Mouse (Mus musculus) kidney, embryonic 14.5 days (tissue): ENCODE results near the gene Atp11a. TPM values are rescaled to one million over a fixed set of nuclear protein-coding genes. Genes with fewer than 3 reads are reported as not detected.
A peak's percentile ranks its signal among the peaks of the same experiment; 100 is the strongest.

Experiments used
- ATAC-seq: fragments of 200-750 bp; cut with Nextera tagmentation; 2 replicates; pipeline ENCODE4 v1.8.0; 2017; ENCODE audit warnings: moderate number of reproducible peaks, mild to moderate bottlenecking, moderate TSS enrichment, moderate library complexity; ENCODE audit not compliant: low FRiP score, low TSS enrichment
- H3K27ac ChIP-seq: fragments of 300-500 bp; sonication (generic); 2 replicates; pipeline ENCODE4 v1.5.1; 2014; ENCODE audit warnings: low read depth, mild to moderate bottlenecking, low read length, moderate library complexity, mixed read lengths
- H3K27me3 ChIP-seq: fragments of 300-500 bp; sonication (generic); 2 replicates; pipeline ENCODE4 v1.6.1; 2014; ENCODE audit warnings: mild to moderate bottlenecking, low read length; ENCODE audit not compliant: control insufficient read depth, insufficient read depth
- H3K36me3 ChIP-seq: fragments of 300-500 bp; sonication (generic); 2 replicates; pipeline ENCODE4 v1.6.1; 2014; ENCODE audit warnings: low read length, mixed read lengths; ENCODE audit not compliant: control insufficient read depth, insufficient read depth
- H3K4me1 ChIP-seq: fragments of 300-500 bp; sonication (generic); 2 replicates; pipeline ENCODE4 v1.6.1; 2014; ENCODE audit warnings: low read length, mixed read lengths; ENCODE audit not compliant: control insufficient read depth, insufficient read depth
- H3K4me2 ChIP-seq: fragments of 300-500 bp; sonication (generic); replicated peaks from 2 replicates; pipeline ENCODE4 v1.6.1; 2014; ENCODE audit warnings: low read depth, mild to moderate bottlenecking, low read length
- H3K4me3 ChIP-seq: fragments of 300-500 bp; sonication (generic); 2 replicates; pipeline ENCODE4 v1.5.1; 2014; ENCODE audit warnings: mild to moderate bottlenecking, low read length
- H3K9ac ChIP-seq: fragments of 300-500 bp; sonication (generic); 2 replicates; pipeline ENCODE4 v1.6.1; 2014; ENCODE audit warnings: low read depth, mild to moderate bottlenecking, low read length, moderate library complexity
- H3K9me3 ChIP-seq: fragments of 300-500 bp; sonication (generic); 2 replicates; pipeline ENCODE4 v1.6.1; 2016; ENCODE audit warnings: low read length; ENCODE audit not compliant: control insufficient read depth
- WGBS: fragments of 180-500 bp; shearing (Covaris S2); extraction: QIAGEN DNeasy Blood & Tissue Kit; methylation state at CpG from one replicate; pipeline ENCODE4 v1.1.7; 2014; 5-methylcytosine and 5-hydroxymethylcytosine counted together
- polyA plus RNA-seq: library from polyadenylated mRNA; unstranded; fragments of >200 nt; fragmentation: Nextera tagmentation; extraction: Ambion mirVana; gene quantifications from 2 replicates; pipeline ENCODE4 v1.2.1, GENCODE M21; 2014

Gene Atp11a
- polyA plus RNA-seq, 1 experiment from 2014 or later = 18.5 TPM

GRCm38 (mm10) chr8:12863061-12863460, 106.2 kb downstream of the Atp11a start:
- ATAC-seq = no peak
- Histone ChIP-seq H3K9ac (no peak overlapping the region), H3K27me3 (no peaks in the 10 kb centered on the region), H3K36me3 (peaks cover 35% of the 10 kb centered on the region), H3K4me2 (no peak overlapping the region), H3K27ac (no peak overlapping the region), H3K9me3 (no peaks in the 10 kb centered on the region), H3K4me3 (no peak overlapping the region), H3K4me1 (no peaks in the 10 kb centered on the region)
- 92% methylated on average over 3 of the region's 3 CpGs for WGBS

DNA sequence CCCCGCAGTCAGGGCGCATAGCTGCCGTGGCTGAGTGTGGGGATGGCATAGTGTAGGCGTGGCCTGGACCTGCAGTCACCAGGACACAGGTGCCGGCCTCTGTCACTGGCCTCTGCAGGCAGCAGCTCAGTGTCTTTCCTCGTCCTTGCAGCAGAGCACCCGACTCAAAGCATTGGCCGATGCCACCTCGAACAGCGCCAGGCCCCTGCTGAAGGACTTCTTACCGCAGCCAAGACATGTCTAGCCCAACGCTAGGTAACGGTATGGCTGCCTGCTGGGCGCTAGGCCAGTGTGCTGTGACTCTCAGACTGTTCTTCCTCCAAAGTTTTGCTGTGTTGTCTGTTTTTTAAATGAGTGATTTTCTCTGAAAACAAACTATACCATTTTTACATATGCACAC, 106.8 kb downstream of the Atp11a start:
- Histone ChIP-seq H3K4me2 (no peak overlapping the region), H3K4me3 (no peak overlapping the region), H3K36me3 (peaks cover 29% of the 10 kb centered on the region; the same call in 1 of the 2 replicates), H3K4me1 (no peaks in the 10 kb centered on the region), H3K27ac (no peak overlapping the region), H3K9me3 (no peaks in the 10 kb centered on the region), H3K27me3 (no peaks in the 10 kb centered on the region), H3K9ac (no peak overlapping the region)
- ATAC-seq = no peak
- 90% methylated on average over 14 of the region's 14 CpGs for WGBS

GRCm38 (mm10) chr8:12865790-12866189, 109.0 kb downstream of the Atp11a start:
- WGBS = 62% methylated on average over 6 of the region's 6 CpGs
- no peaks in the 10 kb centered on the region for H3K27me3 ChIP-seq
- no peaks in the 10 kb centered on the region for H3K9me3 ChIP-seq
- no peak for ATAC-seq
- H3K4me3 ChIP-seq = no peak overlapping the region
- H3K4me1 ChIP-seq = no peaks in the 10 kb centered on the region
- no peak overlapping the region for H3K4me2 ChIP-seq
- no peak overlapping the region for H3K9ac ChIP-seq
- no peak overlapping the region for H3K27ac ChIP-seq
- peaks cover 16% of the 10 kb centered on the region; the same call in 1 of the 2 replicates for H3K36me3 ChIP-seq

GRCm38 (mm10) chr8:12869661-12870060, 112.8 kb downstream of the Atp11a start:
- WGBS = 77% methylated on average over 3 of the region's 3 CpGs
- no peak for ATAC-seq
- Histone ChIP-seq H3K4me3 (no peak overlapping the region), H3K27ac (no peak overlapping the region), H3K9ac (no peak overlapping the region), H3K27me3 (no peaks in the 10 kb centered on the region), H3K4me1 (peaks cover 10% of the 10 kb centered on the region), H3K4me2 (no peak overlapping the region), H3K36me3 (no peaks in the 10 kb centered on the region), H3K9me3 (no peaks in the 10 kb centered on the region)

DNA sequence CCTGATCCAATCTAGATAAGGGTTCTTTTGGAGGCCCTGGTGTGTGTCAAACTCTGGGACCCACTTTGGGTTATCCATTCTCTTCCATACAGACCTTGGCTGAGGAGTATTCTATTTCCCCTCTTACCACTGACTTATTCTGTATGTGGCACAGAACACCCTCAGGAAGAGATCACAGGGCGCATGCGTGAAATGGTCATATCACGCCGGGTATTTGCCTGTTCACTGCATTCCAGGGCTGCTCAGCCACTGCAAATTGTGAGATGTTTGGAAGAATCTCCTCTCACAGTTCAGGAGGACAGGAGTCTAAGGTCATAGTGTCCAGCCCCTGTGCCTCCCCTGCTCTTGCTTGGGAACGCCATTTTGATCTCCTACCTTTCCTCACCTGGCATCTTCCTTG, 113.8 kb downstream of the Atp11a start:
- ATAC-seq = no peak
- no peaks in the 10 kb centered on the region for H3K27me3 ChIP-seq
- peaks cover 12% of the 10 kb centered on the region for H3K4me1 ChIP-seq
- WGBS = 95% methylated on average over 5 of the region's 5 CpGs
- no peak overlapping the region for H3K4me3 ChIP-seq
- H3K9me3 ChIP-seq = no peaks in the 10 kb centered on the region
- no peaks in the 10 kb centered on the region for H3K36me3 ChIP-seq
- no peak overlapping the region for H3K9ac ChIP-seq
- no peak overlapping the region for H3K27ac ChIP-seq
- H3K4me2 ChIP-seq = no peak overlapping the region

DNA sequence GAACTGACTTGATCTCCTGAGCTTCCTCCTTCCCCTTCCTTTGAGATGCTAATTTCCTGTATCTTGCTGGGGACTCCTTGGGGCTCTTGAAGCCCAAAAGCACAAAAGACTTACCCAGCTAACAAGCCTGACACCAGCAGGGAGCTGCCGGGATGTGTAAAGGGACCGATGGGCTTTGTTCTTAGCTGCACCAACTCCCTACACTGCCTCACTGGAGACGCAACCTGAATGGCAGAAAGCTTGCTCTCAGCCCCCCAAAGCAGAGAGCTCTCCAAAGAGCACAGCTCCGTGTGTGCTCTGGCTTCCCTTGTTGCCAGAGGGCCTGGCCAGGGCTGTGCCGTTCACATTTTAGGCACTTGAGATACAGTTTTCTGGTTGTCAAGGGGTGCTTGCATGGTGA, 114.6 kb downstream of the Atp11a start:
- no peaks in the 10 kb centered on the region for H3K27me3 ChIP-seq
- H3K4me1 ChIP-seq = peaks cover 18% of the 10 kb centered on the region
- WGBS = 8% methylated on average over 5 of the region's 5 CpGs
- H3K4me2 ChIP-seq = no peak overlapping the region
- H3K4me3 ChIP-seq = no peak overlapping the region
- no peaks in the 10 kb centered on the region for H3K36me3 ChIP-seq
- H3K9me3 ChIP-seq = no peaks in the 10 kb centered on the region
- H3K9ac ChIP-seq = no peak overlapping the region
- no peak for ATAC-seq
- H3K27ac ChIP-seq = no peak overlapping the region

- no peaks in the 10 kb centered on the region for H3K27me3 ChIP-seq
- peak overlapping the region; percentile 23; the same call in 1 of the 2 replicates for H3K9ac ChIP-seq
- no peak for ATAC-seq
Measured at GRCm38 (mm10) chr8:12872983-12873356, 116.2 kb downstream of the Atp11a start.

GRCm38 (mm10) chr8:12873357-12874046, 116.7 kb downstream of the Atp11a start, which contains the start of gene Mcf2l:
Gene Mcf2l (plus strand): TSS chr8:12873806.
- Histone ChIP-seq H3K36me3 (no peaks in the 10 kb centered on the region), H3K27ac (0 out of 2 replicates have a peak within 1 kb of the TSS, but pooled peaks have one; percentile 27)
- 2% methylated on average over 21 of the region's 30 CpGs for WGBS

More at GRCm38 (mm10) chr8:12872983-12873356, 116.2 kb downstream of the Atp11a start:
- H3K4me1 ChIP-seq = peaks cover 30% of the 10 kb centered on the region
- H3K27ac ChIP-seq = no peak overlapping the region
- peak overlapping the region; percentile 53 for H3K4me2 ChIP-seq
- H3K36me3 ChIP-seq = no peaks in the 10 kb centered on the region
- H3K4me3 ChIP-seq = peak overlapping the region; percentile 40
- WGBS = 6% methylated on average over 8 of the region's 9 CpGs
- no peaks in the 10 kb centered on the region for H3K9me3 ChIP-seq

GRCm38 (mm10) chr8:12874194-12874791, 117.5 kb downstream of the Atp11a start:
- H3K27me3 ChIP-seq = no peaks in the 10 kb centered on the region
- 0 out of 2 replicates have a peak overlapping the region, but pooled peaks have one; percentile 27 for H3K27ac ChIP-seq
- H3K36me3 ChIP-seq = no peaks in the 10 kb centered on the region
- peak; percentile 41 for ATAC-seq
- peak overlapping the region; percentile 53 for H3K4me2 ChIP-seq
- 17% methylated on average over 8 of the region's 8 CpGs for WGBS
- H3K4me3 ChIP-seq = peak overlapping the region; percentile 40
- H3K9ac ChIP-seq = peak overlapping the region; percentile 37
- peaks cover 32% of the 10 kb centered on the region for H3K4me1 ChIP-seq
- H3K9me3 ChIP-seq = no peaks in the 10 kb centered on the region

More at GRCm38 (mm10) chr8:12873357-12874046, 116.7 kb downstream of the Atp11a start, which contains the start of gene Mcf2l:
- H3K4me2 ChIP-seq = peak within 1 kb of the TSS; percentile 53
- peak within 1 kb of the TSS; percentile 37 for H3K9ac ChIP-seq
- no peaks in the 10 kb centered on the region for H3K27me3 ChIP-seq
- no peaks in the 10 kb centered on the region for H3K9me3 ChIP-seq
- ATAC-seq = peak; percentile 76
- peak within 1 kb of the TSS; percentile 40 for H3K4me3 ChIP-seq
- peaks cover 32% of the 10 kb centered on the region for H3K4me1 ChIP-seq
